Mouse (Mus musculus): Measurements from ENCODE around the gene Zbtb38. TPM values are rescaled to one million over a fixed set of nuclear protein-coding genes. Genes with fewer than 3 reads are reported as not detected.

The Zbtb38 gene
- polyA plus RNA-seq, 1 experiment from 2014 or later = 7.5 TPM

DNA sequence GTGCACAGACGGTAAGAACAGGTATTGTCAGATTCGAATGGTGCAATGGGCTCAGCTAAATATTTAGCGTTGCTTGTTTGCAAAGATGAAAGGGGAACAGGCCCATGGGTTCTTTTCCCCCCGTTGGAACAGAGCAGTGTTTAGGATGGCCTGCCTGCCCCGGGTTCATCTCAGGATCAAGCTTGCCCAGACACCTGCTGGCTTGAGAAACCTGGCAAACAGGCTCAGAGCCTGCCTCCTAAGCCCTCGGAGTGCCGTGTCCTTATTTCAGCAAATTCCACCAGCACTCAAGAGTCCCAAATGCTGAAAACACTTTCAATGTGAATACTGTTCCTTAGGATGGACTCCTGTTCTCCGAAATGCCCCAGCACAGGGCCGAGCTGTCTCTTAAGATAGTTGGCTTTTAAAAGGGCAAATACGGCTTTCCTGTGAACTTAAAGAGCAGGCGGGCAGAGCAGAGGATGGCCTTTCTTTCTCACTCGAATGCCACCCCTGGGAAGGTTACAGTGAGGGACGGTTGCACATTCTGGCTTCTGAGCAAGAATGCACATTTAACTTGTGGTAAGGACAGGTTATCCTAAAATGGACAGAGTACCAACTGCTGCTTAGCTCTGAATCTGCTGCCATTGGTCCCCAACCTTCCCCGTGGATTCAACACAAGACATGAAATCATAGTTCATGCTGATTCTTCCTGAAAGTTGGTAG is 55.7 kb downstream of the Zbtb38 start:
- no peak for ATAC-seq
- Histone ChIP-seq H3K4me1 (ENCODE audit: insufficient read depth) (peaks cover 3% of the 10 kb centered on the region; the same call in 1 of the 2 replicates), H3K27ac (ENCODE audit: low read depth) (no peak overlapping the region), H3K9me3 (ENCODE audit: low read length) (no peaks in the 10 kb centered on the region), H3K9ac (replicated peaks) (no peak overlapping the region), H3K27me3 (ENCODE audit: insufficient read depth, low read length) (no peaks in the 10 kb centered on the region), H3K4me2 (ENCODE audit: low read depth, low read length) (no peak overlapping the region), H3K36me3 (replicated peaks; ENCODE audit: insufficient read depth, low read length) (peaks cover 2% of the 10 kb centered on the region; the same call in 1 of the 2 replicates), H3K4me3 (ENCODE audit: low read depth, low read length) (no peak overlapping the region)
- no peak for TF ChIP-seq CTCF (IDR thresholded peaks at IDR 0.05; ENCODE audit: low read depth)
- no peak for TF ChIP-seq EP300 (IDR thresholded peaks at IDR 0.05; ENCODE audit: low read depth)
- DNase-seq = no peak
- 82% methylated on average over 14 of the region's 14 CpGs for WGBS (ENCODE audit: insufficient replicate concordance)

DNA sequence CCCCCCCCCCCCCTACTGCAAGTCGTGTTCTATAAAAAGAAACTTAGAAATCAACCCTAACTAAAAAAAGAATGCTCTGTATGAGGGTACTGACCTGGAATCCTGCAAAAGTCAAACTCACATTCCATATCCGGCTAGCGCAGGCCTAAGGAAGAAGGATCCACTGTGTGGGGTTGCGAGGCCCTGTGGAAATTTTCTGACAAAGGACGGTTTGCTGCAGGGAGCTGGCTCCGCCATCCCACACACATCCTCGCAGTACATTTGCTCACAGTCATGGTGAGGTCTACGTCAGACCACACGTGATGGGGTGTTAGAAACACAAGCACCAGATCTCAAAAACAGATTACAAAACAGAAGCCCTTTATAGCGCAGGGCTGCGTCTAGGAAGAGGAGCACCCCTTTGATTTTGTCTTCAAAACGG is 56.5 kb downstream of the Zbtb38 start:
- H3K27ac ChIP-seq (ENCODE audit: low read depth) = no peak overlapping the region
- no peaks in the 10 kb centered on the region for H3K27me3 ChIP-seq (ENCODE audit: insufficient read depth, low read length)
- TF ChIP-seq CTCF (IDR thresholded peaks at IDR 0.05; ENCODE audit: low read depth) = no peak
- TF ChIP-seq EP300 (IDR thresholded peaks at IDR 0.05; ENCODE audit: low read depth) = no peak
- H3K36me3 ChIP-seq (replicated peaks; ENCODE audit: insufficient read depth, low read length) = peaks cover 2% of the 10 kb centered on the region; the same call in 1 of the 2 replicates
- no peak for ATAC-seq
- 82% methylated on average over 12 of the region's 12 CpGs for WGBS (ENCODE audit: insufficient replicate concordance)
- no peak overlapping the region for H3K9ac ChIP-seq (replicated peaks)
- H3K4me3 ChIP-seq (ENCODE audit: low read depth, low read length) = no peak overlapping the region
- no peak overlapping the region for H3K4me2 ChIP-seq (ENCODE audit: low read depth, low read length)
- H3K4me1 ChIP-seq (ENCODE audit: insufficient read depth) = no peaks in the 10 kb centered on the region
- no peaks in the 10 kb centered on the region for H3K9me3 ChIP-seq (ENCODE audit: low read length)
- DNase-seq = no peak

DNA sequence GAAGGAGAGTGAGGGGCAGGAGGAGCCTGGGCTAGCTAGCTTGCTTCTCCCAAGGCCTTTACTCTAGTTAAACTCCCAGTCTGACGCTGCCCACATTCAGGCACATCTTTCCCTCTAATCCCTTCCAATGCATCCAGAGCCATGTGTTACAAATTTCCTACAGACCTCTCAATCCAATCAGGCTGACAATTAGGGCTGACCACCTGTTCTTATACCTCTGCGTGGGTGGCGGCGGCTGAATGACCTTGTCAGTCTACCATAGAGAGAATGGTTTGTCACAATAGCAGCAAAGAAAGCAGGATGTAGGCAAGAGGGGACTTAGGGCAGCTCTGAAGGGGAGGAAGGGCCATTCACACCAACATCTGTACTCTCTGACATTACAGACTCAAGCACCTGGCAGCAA is 62.2 kb downstream of the Zbtb38 start:
- ATAC-seq = no peak
- WGBS (ENCODE audit: insufficient replicate concordance) = 84% methylated on average over 4 of the region's 4 CpGs
- no peak overlapping the region for H3K4me3 ChIP-seq (ENCODE audit: low read depth, low read length)

GRCm38 (mm10) chr9:96689076-96689475 is 63.6 kb downstream of the Zbtb38 start:
- DNase-seq = no peak
- Histone ChIP-seq H3K27me3 (ENCODE audit: insufficient read depth, low read length) (no peaks in the 10 kb centered on the region), H3K9ac (replicated peaks) (no peak overlapping the region), H3K27ac (ENCODE audit: low read depth) (no peak overlapping the region), H3K4me2 (ENCODE audit: low read depth, low read length) (no peak overlapping the region), H3K4me1 (ENCODE audit: insufficient read depth) (no peaks in the 10 kb centered on the region), H3K9me3 (ENCODE audit: low read length) (no peaks in the 10 kb centered on the region), H3K36me3 (replicated peaks; ENCODE audit: insufficient read depth, low read length) (peaks cover 22% of the 10 kb centered on the region), H3K4me3 (ENCODE audit: low read depth, low read length) (no peak overlapping the region)
- TF ChIP-seq EP300 (IDR thresholded peaks at IDR 0.05; ENCODE audit: low read depth) (no peak), CTCF (IDR thresholded peaks at IDR 0.05; ENCODE audit: low read depth) (no peak)
- 85% methylated on average over 4 of the region's 4 CpGs for WGBS (ENCODE audit: insufficient replicate concordance)
- ATAC-seq = no peak

More for the DNA sequence above, 62.2 kb downstream of the Zbtb38 start:
- no peaks in the 10 kb centered on the region for H3K4me1 ChIP-seq (ENCODE audit: insufficient read depth)
- no peak overlapping the region for H3K27ac ChIP-seq (ENCODE audit: low read depth)
- H3K36me3 ChIP-seq (replicated peaks; ENCODE audit: insufficient read depth, low read length) = peaks cover 18% of the 10 kb centered on the region
- H3K9me3 ChIP-seq (ENCODE audit: low read length) = no peaks in the 10 kb centered on the region
- H3K27me3 ChIP-seq (ENCODE audit: insufficient read depth, low read length) = no peaks in the 10 kb centered on the region
- TF ChIP-seq EP300 (IDR thresholded peaks at IDR 0.05; ENCODE audit: low read depth) (no peak), CTCF (IDR thresholded peaks at IDR 0.05; ENCODE audit: low read depth) (no peak)
- no peak overlapping the region for H3K9ac ChIP-seq (replicated peaks)
- DNase-seq = no peak
- no peak overlapping the region for H3K4me2 ChIP-seq (ENCODE audit: low read depth, low read length)

- DNase-seq (no peak), ATAC-seq (no peak)
- 79% methylated on average over 21 of the region's 21 CpGs for WGBS (ENCODE audit: insufficient replicate concordance)
- TF ChIP-seq CTCF (IDR thresholded peaks at IDR 0.05; ENCODE audit: low read depth) (no peak), EP300 (IDR thresholded peaks at IDR 0.05; ENCODE audit: low read depth) (no peak)
- no peaks in the 10 kb centered on the region for H3K27me3 ChIP-seq (ENCODE audit: insufficient read depth, low read length)
- H3K27ac ChIP-seq (ENCODE audit: low read depth) = no peak overlapping the region
- peaks cover 28% of the 10 kb centered on the region for H3K36me3 ChIP-seq (replicated peaks; ENCODE audit: insufficient read depth, low read length)
- H3K4me2 ChIP-seq (ENCODE audit: low read depth, low read length) = no peak overlapping the region
- H3K9ac ChIP-seq (replicated peaks) = no peak overlapping the region
- H3K9me3 ChIP-seq (ENCODE audit: low read length) = no peaks in the 10 kb centered on the region
- H3K4me1 ChIP-seq (ENCODE audit: insufficient read depth) = no peaks in the 10 kb centered on the region
- no peak overlapping the region for H3K4me3 ChIP-seq (ENCODE audit: low read depth, low read length)
These were observed 64.3 kb downstream of the Zbtb38 start for GRCm38 (mm10) chr9:96688194-96688875.

- Histone ChIP-seq H3K36me3 (replicated peaks; ENCODE audit: insufficient read depth, low read length) (peaks cover 28% of the 10 kb centered on the region), H3K27me3 (ENCODE audit: insufficient read depth, low read length) (no peaks in the 10 kb centered on the region), H3K9me3 (ENCODE audit: low read length) (no peaks in the 10 kb centered on the region), H3K27ac (ENCODE audit: low read depth) (no peak overlapping the region), H3K4me2 (ENCODE audit: low read depth, low read length) (no peak overlapping the region), H3K4me3 (ENCODE audit: low read depth, low read length) (no peak overlapping the region), H3K9ac (replicated peaks) (no peak overlapping the region), H3K4me1 (ENCODE audit: insufficient read depth) (no peaks in the 10 kb centered on the region)
- DNase-seq = no peak
- 91% methylated on average over 20 of the region's 20 CpGs for WGBS (ENCODE audit: insufficient replicate concordance)
- no peak for TF ChIP-seq EP300 (IDR thresholded peaks at IDR 0.05; ENCODE audit: low read depth)
- no peak for TF ChIP-seq CTCF (IDR thresholded peaks at IDR 0.05; ENCODE audit: low read depth)
- no peak for ATAC-seq
These were observed 64.9 kb downstream of the Zbtb38 start for GRCm38 (mm10) chr9:96687591-96688186.
